Mouse (Mus musculus): ENCODE data around the gene Ptprh.

Gene Ptprh

DNA sequence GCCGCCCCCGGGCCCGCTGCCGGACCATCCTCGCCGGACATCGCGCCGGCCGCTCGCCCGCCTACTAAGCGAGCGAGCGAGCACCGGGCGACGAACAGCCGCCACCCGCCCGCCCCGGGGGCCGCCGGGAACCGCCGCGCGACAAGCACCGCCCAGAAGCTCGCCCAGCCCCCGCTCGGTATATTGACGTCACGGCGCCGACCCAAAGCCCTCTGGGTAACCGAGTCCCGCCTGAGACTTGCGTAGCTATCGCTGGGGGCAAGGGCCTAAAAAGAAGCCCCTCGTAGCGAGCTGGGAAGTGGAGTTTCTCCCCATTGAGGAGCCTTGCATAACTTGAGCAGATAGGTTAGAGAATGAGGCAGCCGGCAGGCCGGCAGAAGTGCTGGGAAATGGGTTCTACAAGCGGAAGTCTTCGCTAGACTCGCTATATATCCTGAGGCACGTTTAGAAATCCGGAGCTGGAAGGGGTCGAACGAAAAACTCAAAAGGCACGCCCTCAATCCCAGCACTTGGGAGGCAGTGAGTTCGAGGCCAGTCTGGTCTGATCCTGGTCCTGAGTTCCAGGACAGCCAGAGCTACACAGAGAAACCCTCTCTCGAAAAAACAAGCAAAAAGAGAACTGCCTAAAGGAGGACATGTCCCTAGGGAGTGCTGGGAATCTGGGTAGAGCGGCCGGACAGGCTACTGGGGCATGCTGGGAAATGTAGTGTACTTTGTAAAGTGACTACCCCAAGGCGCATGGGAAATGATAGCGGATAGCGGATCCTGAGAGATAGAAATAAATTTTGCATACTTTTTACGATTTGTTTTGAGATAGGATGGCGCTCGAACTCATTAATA lies 102.1 kb downstream of the Ptprh start, which contains the start of gene Ppp1r12c:
TSS of gene Ppp1r12c (minus strand) at position 123 of the 840 bp plus-strand sequence.
- DNase-seq (ENCODE audit: low spot score in 2 of 2) = peak; percentile 89 to 93

DNA sequence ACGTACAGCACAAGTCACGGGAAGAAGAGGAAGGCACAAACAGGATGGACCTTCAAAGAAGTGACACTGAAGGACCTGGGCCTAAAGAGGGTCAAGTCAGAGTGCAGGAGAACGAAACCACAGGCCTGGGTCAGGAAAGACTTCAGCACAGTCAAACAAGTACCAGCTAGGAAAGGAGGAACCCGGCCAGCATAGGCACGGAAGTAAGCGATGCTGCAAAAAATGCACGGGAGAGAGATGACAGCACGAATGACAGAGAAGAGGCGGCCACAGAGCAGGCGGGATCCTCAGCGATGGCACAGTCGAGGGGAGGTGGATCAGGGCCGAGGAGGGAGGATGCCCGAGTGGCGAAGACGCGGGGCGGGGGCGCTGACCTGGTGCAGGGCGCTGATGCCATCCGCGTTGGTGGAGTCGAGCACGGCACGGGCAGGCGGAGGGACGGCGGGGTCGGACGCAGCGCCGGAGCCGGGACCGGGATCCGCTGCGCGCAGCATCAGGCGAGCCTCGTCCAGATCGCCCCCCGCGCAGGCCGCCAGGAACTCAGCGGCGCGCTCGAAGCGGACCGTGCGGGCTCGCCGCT lies 102.9 kb downstream of the Ptprh start:
- DNase-seq (ENCODE audit: low spot score in 2 of 2) = peak; percentile 36 to 42

DNA sequence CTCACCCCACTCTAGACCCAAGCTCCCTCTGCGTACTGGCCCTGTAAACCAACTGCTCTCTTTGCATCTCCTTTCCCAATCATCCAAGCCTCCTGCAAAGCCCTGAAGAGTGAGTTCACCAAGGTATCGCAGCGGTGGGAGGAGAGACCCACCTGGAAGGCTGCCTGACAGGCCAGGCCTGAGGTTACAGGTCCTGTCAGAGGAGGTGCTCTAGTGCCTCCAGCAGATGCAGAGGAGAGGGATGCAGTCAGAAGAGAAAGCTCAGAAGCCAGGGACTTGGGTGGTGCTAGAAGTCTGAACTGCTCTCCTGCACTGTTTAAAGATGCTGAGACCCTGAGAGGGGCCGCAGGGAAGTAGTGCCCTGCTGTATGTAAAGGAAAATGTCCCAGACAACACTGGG lies 104.8 kb downstream of the Ptprh start:
- no peak for DNase-seq (ENCODE audit: low spot score in 2 of 2)

Measured in natural killer cell, adult 2 months (primary cell).